Mouse (Mus musculus) heart, postnatal 0 days (tissue): ENCODE results near the gene Rhcg. TPM values are rescaled to one million over a fixed set of nuclear protein-coding genes. Genes with fewer than 3 reads are reported as not detected.

Experiments
- ATAC-seq: fragments of 200-750 bp; cut with Nextera tagmentation; 2 replicates; pipeline ENCODE4 v1.8.0; 2017; ENCODE audit warnings: low read depth, moderate number of reproducible peaks, moderate library complexity; ENCODE audit not compliant: insufficient read depth
- DNase-seq: peaks from one replicate; pipeline ENCODE4 v3.0.0-alpha.2; 2016; ENCODE audit warnings: low spot score
- H3K27ac ChIP-seq: fragments of 300-500 bp; sonication (generic); 2 replicates; pipeline ENCODE4 v1.5.1; 2014; ENCODE audit warnings: low read depth, mild to moderate bottlenecking
- H3K27me3 ChIP-seq: fragments of 300-500 bp; sonication (generic); 2 replicates; pipeline ENCODE4 v1.6.1; 2014; ENCODE audit warnings: low read length, mixed read lengths; ENCODE audit not compliant: control insufficient read depth, insufficient read depth
- H3K36me3 ChIP-seq: fragments of 300-500 bp; sonication (generic); replicated peaks from 2 replicates; pipeline ENCODE4 v1.6.1; 2014; ENCODE audit warnings: low read length, mixed read lengths; ENCODE audit not compliant: control insufficient read depth, insufficient read depth
- H3K4me1 ChIP-seq: fragments of 300-500 bp; sonication (generic); 2 replicates; pipeline ENCODE4 v1.6.1; 2014; ENCODE audit warnings: antibody characterized with exemption; ENCODE audit not compliant: control insufficient read depth, insufficient read depth
- H3K4me2 ChIP-seq: fragments of 300-500 bp; sonication (generic); 2 replicates; pipeline ENCODE4 v1.6.1; 2014; ENCODE audit warnings: low read depth, mild to moderate bottlenecking, low read length, moderate library complexity
- H3K4me3 ChIP-seq: fragments of 300-500 bp; sonication (generic); 2 replicates; pipeline ENCODE4 v1.5.1; 2014; ENCODE audit warnings: low read depth, low read length
- H3K9ac ChIP-seq: fragments of 300-500 bp; sonication (generic); replicated peaks from 2 replicates; pipeline ENCODE4 v1.6.1; 2014; ENCODE audit warnings: low read depth, low read length, mixed read lengths
- H3K9me3 ChIP-seq: fragments of 300-500 bp; sonication (generic); replicated peaks from 2 replicates; pipeline ENCODE4 v1.6.1; 2016; ENCODE audit warnings: low read length; ENCODE audit not compliant: control insufficient read depth
- CTCF ChIP-seq: IDR thresholded peaks from 2 replicates; pipeline ENCODE4 v1.5.1; 2016; ENCODE audit warnings: antibody characterized with exemption, control low read depth, low read depth
- EP300 ChIP-seq: IDR thresholded peaks from 2 replicates; pipeline ENCODE4 v1.6.1; 2016; ENCODE audit warnings: antibody characterized with exemption, low read depth
- WGBS: fragments of 180-500 bp; shearing (Covaris S2); extraction: QIAGEN DNeasy Blood & Tissue Kit; methylation state at CpG from one replicate; pipeline ENCODE4 v1.1.7; 2014; 5-methylcytosine and 5-hydroxymethylcytosine counted together
- polyA plus RNA-seq: library from polyadenylated mRNA; unstranded; fragments of >200 nt; fragmentation: Nextera tagmentation; extraction: Ambion mirVana; gene quantifications from 2 replicates; pipeline ENCODE4 v1.2.1, GENCODE M21; 2015
- total RNA-seq: library from RNA; depleted of rRNA; stranded (reverse); fragments of >200 nt; gene quantifications from 2 replicates; pipeline ENCODE4 v1.2.3, GENCODE M21; 2014; ENCODE audit warnings: low replicate concordance

The Rhcg gene
- total and polyA plus RNA-seq, 2 experiments from 2014 or later = 0.04 to 0.40 TPM

DNA sequence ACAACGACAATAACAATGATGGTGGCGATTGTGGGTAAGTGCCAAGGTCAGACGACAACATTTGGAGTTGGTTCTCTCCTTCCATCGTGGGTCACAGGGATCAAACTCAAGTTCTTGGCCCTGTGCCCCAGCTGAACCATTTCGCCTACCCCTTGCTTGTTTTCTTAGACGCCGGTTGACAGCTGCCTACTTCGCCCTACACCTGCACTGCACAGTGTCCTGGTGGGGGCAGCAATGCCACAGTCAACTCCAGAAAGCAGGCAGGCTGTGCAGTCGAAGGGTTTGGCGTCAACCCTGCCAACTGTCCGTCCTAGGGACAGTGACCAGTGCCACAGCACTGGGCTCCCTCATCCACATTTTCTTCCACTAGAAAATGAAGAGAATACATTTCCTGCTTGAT lies 4.1 kb downstream of the Rhcg start:
- H3K27me3 ChIP-seq = peaks cover 39% of the 10 kb centered on the region
- H3K9ac ChIP-seq = no peak overlapping the region
- ATAC-seq = peak; percentile 64
- DNase-seq = no peak
- no peaks in the 10 kb centered on the region for H3K36me3 ChIP-seq
- H3K4me3 ChIP-seq = no peak overlapping the region
- no peak for TF ChIP-seq EP300
- peak; percentile 47 for TF ChIP-seq CTCF
- peaks cover 4% of the 10 kb centered on the region; the same call in 1 of the 2 replicates for H3K4me1 ChIP-seq
- H3K4me2 ChIP-seq = no peak overlapping the region
- no peak overlapping the region for H3K27ac ChIP-seq
- H3K9me3 ChIP-seq = no peaks in the 10 kb centered on the region
- 39% methylated on average over 11 of the region's 11 CpGs for WGBS

DNA sequence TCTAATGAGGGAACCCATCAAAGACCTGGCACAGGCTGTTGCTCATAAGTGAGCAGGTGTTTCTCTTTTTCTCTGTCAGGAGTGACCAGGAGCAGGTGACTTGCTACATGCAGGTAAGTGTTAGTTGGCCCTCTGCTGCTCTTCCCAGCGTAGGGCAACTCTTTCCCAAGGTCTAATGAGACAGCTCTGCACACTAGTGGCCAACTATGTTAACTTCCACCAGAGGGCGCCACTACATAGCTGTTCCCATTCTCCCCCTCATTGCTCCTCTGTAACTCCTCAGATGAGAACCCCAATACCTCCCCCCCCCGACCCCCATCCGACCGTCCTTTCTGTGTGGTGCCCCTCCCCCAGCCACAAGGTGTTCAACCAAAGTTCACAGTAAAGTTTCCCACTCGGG lies 4.7 kb downstream of the Rhcg start:
- peaks cover 4% of the 10 kb centered on the region; the same call in 1 of the 2 replicates for H3K4me1 ChIP-seq
- no peak overlapping the region for H3K4me2 ChIP-seq
- no peak overlapping the region for H3K9ac ChIP-seq
- peak; percentile 80 for ATAC-seq
- DNase-seq = peak; percentile 67
- no peak overlapping the region for H3K4me3 ChIP-seq
- H3K9me3 ChIP-seq = no peaks in the 10 kb centered on the region
- no peak overlapping the region for H3K27ac ChIP-seq
- WGBS = 12% methylated on average over 6 of the region's 6 CpGs
- TF ChIP-seq CTCF (peak; percentile 71), EP300 (no peak)
- no peaks in the 10 kb centered on the region for H3K36me3 ChIP-seq
- H3K27me3 ChIP-seq = peaks cover 39% of the 10 kb centered on the region

DNA sequence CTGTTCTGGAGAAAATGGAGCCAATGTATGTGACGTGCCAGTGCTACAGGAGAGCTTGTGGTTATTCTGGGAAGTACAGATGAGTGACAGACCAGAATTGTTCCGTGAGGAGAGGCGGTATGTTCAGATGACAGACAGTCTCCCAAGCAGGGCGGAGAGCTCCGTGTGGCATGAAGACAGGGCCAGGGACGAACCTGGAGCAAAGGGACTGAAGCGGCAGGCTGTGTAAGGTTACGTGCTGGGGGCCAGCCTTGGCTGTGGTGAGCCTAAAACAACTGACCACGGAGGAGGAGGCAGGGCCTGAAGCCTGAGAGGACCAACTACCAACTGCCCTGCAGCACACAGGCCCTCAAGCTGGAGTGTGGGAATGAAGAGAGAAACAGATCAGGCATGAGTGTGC lies 5.6 kb downstream of the Rhcg start:
- WGBS = 42% methylated on average over 9 of the region's 9 CpGs
- Histone ChIP-seq H3K4me3 (no peak overlapping the region), H3K9me3 (no peaks in the 10 kb centered on the region), H3K9ac (no peak overlapping the region), H3K36me3 (no peaks in the 10 kb centered on the region), H3K27me3 (peaks cover 39% of the 10 kb centered on the region), H3K4me2 (0 out of 2 replicates have a peak overlapping the region, but pooled peaks have one; percentile 6), H3K4me1 (peaks cover 9% of the 10 kb centered on the region; the same call in 1 of the 2 replicates), H3K27ac (no peak overlapping the region)
- ATAC-seq (peak; percentile 17; the same call in 1 of the 2 replicates), DNase-seq (peak; percentile 27)
- no peak for TF ChIP-seq EP300
- TF ChIP-seq CTCF = no peak

DNA sequence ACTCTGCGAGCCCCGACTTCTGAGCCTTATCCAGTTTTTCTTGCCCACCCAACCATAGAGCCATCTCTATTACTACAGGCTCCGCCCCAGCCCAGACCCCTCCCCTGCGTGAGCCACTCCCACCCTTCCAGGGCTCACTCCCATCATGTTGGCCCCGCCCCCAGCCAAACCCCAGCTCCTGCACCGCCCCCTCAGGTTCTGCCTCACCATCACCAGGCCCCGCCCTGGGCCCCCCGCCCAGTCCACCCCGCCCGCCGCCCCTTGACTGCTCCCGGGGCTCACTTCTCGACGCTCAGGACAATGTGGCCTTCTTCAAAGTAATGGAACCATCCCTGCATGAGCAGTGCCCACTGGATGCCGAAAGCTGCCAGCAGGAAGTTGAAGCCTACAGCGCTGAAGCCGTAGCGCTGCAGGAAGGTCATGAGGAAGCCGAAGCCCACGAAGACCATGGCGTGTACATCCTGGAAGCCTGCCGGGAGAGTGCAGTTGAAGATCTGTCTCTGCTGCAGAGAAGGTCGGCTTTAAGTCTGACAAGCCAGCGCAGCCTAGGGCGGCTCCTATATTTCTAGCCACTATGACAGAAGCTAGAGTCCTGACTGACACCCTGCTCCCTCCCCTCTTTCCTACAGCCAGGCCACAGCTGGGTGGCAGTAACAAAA lies 10.1 kb downstream of the Rhcg start:
- H3K27me3 ChIP-seq = peaks cover 55% of the 10 kb centered on the region
- peak overlapping the region; percentile 21; the same call in 1 of the 2 replicates for H3K4me3 ChIP-seq

DNA sequence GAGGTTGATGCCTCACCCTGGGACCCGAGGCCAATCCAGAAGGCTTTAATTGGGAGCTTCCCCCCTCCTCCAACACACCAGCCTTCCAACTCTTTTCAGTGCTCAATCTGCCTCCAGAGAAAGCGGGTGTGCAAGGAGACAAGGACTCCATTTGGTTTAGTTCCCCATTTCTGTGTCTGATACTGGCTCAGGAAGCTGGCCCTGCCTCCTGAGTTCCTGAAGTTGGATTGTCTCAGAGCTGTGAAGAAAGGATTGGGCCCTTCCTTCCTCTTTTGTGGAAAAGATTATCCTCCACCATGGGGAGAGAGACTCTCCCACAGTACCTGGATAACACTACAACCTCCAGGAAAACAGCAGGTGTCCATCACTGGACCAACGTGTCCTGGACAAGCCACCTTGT lies 10.7 kb downstream of the Rhcg start:
- Histone ChIP-seq H3K27ac (no peak overlapping the region), H3K27me3 (peaks cover 57% of the 10 kb centered on the region), H3K9me3 (no peaks in the 10 kb centered on the region), H3K36me3 (no peaks in the 10 kb centered on the region), H3K4me2 (no peak overlapping the region), H3K4me3 (no peak overlapping the region), H3K4me1 (0 out of 2 replicates have a peak, but pooled peaks cover 5% of the 10 kb centered on the region), H3K9ac (no peak overlapping the region)
- no peak for TF ChIP-seq CTCF
- no peak for TF ChIP-seq EP300
- DNase-seq = no peak
- WGBS = 34% methylated on average over 3 of the region's 3 CpGs
- no peak for ATAC-seq

More for the DNA sequence above, 10.1 kb downstream of the Rhcg start:
- Histone ChIP-seq H3K9me3 (no peaks in the 10 kb centered on the region), H3K9ac (no peak overlapping the region), H3K4me2 (peak overlapping the region; percentile 48), H3K4me1 (peaks cover 9% of the 10 kb centered on the region; the same call in 1 of the 2 replicates), H3K27ac (no peak overlapping the region), H3K36me3 (no peaks in the 10 kb centered on the region)
- DNase-seq (no peak), ATAC-seq (0 out of 2 replicates have a peak, but pooled peaks have one; percentile 31)
- WGBS = 4% methylated on average over 25 of the region's 25 CpGs
- no peak for TF ChIP-seq EP300
- no peak for TF ChIP-seq CTCF

DNA sequence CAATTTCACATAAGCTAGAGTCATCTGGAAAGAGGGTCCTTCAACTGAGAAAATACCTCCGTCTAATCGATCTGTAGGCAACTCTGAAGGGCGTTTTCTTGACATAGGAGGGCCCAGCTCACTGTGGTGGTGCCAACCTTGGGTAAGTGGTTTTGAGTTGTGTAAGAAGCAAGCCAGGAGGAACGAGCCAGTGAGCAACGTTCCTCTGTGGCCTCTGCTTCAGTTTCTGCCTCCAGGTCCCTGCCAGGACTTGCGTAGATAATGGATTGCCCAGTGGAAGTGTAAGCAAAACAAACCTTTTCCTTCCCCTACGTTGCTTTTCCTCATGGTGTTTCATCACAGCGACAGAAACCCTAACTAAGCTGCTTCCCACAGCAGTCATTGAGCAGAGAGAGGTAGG lies 15.5 kb downstream of the Rhcg start:
- Histone ChIP-seq H3K9ac (no peak overlapping the region), H3K4me3 (no peak overlapping the region), H3K27me3 (peaks cover 83% of the 10 kb centered on the region), H3K4me1 (no peaks in the 10 kb centered on the region), H3K27ac (no peak overlapping the region), H3K4me2 (no peak overlapping the region), H3K36me3 (no peaks in the 10 kb centered on the region), H3K9me3 (no peaks in the 10 kb centered on the region)
- no peak for DNase-seq
- TF ChIP-seq EP300 = no peak
- no peak for TF ChIP-seq CTCF
- 60% methylated on average over 8 of the region's 8 CpGs for WGBS
- ATAC-seq = no peak
